Mouse (Mus musculus): ENCODE measurements at regions not wholly inside any gene's neighbourhood (a gene's known extent, or its start where the extent isn't known, plus 50 kb on each side); places are given as distances from the start of the nearest gene placed in this dataset.

DNA sequence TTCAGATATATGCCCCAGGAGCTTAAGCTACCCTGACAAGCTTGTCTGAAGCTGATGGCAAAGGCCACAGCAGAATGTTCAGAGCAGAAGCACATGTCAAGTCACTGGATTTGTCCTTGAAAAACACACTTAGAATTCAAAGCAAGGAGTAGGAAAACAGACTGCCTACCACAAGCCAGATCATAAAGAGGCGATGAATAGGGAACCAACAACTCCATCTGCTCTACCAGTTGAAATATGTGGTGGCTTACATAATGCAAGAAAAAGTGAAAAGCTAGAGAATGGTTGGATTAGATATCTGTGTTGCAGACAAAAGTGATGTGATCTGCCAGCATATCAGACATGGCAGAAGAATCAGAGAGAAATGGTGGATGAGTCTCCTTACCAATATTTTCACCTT lies 378.5 kb upstream of the Nt5c1b start:
- no peak for TF ChIP-seq POLR2A (IDR thresholded peaks at IDR 0.05; ENCODE audit: low read depth, low read length)
- TF ChIP-seq CTCF (conservative IDR thresholded peaks at IDR 0.05; ENCODE audit: insufficient read depth, insufficient read length, low read depth, low read length), result no peak
